Mouse (Mus musculus) small intestine, adult 10 weeks (tissue): ENCODE data around the gene Tmem120a. TPM values are rescaled to one million over a fixed set of nuclear protein-coding genes. Genes with fewer than 3 reads are reported as not detected.

Experiments
- polyA plus RNA-seq: library from polyadenylated mRNA; stranded (reverse); fragments of 350-450 nt; fragmentation: Illumina TruSeq; extraction: RNeasy Lipid Tissue Mini Kit (QIAGEN cat#74804); gene quantifications from one replicate; pipeline ENCODE4 v1.2.3, GENCODE M21; 2014; ENCODE audit warnings: low replicate concordance

Tmem120a gene
- polyA plus RNA-seq = 16.6 TPM

DNA sequence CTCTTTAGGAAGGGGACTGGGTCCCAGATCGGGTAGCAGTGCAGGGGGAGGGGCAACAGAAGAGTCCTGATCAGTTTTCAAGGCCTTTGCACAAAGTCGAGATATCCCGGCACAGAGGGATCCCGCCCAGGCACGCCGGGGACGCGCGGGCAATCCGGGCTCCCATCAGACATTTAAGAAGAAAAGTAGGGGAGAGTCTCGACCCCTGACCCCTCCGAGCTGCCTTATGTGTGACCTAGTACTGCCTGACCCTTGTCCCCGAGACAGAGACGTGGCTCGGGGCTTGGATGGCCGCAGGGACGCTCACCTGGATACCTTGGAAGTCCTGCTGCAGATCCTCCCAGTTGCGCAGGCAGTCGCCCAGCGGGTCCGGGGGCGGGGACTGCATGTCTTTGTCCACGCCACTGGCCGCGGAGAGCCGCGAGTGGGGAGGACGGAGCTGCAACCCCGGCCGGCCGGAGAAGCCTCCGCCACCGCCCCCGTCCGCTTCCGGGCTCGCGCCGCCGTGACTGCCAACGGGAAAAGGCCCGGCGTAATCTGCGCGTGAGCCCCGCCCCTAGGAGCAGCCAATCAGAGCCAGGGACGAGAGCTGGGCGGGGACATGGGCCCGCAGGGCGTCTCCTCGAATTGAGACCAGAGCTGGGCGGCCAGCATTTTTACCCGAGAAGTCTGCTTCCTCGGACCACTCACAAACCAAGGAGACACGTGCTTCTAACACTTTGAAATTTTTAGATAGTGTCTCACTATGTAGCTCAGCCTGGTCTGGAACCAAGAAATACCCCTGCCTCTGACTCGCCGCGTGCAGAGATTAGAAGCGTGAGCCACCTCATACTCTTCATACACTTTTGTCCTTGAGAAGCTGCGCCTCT lies at the start of gene Tmem120a:
Gene Tmem120a (minus strand): TSS at position 708 of the 869 bp plus-strand sequence.

GRCm38 (mm10) chr5:135778471-135779445 lies 34.5 kb upstream of the Tmem120a start, which contains the start of gene Mdh2:
TSS of gene Mdh2 (plus strand) at chr5:135778480.

DNA sequence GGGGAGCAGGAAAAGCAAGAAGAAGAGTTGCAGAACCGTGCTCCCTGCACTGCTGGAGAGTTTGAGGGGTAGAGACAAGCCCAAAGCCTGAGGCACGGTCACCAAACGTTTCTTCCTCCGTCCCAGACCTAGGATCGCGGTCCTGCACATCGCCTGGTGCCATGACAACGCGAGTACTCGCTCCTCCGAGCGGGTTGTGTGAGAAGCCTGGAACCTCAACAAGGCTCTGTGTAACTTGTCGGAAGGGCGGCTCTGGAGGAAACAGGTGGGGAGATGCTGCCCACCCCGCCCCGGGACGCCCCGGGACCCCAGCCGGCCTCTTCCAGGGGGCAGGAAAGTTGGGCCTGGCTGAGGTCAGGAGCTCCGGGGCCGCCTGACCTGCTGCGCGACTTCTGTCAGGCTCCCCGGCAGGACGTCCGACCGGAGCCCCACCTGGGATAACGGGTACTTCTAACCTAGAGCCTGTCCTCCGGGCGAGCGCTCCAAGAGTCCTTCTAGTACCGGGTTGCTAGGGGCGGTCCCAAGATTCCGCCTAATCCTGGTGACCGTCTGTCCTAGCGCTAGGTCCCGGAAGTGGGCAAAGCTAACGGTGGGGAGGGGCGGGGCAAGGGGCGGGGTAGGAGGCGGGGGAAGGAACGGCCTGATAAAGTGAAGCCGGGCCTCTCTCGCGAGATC lies 33.7 kb upstream of the Tmem120a start, which contains the start of gene Styxl1:
Gene Styxl1 (minus strand): TSS at position 590 of the 675 bp plus-strand sequence.

Other genes with a start within 250 kb of the Tmem120a start
- 3.5 TPM for gene Hip1, start 199.3 kb downstream of the Tmem120a start, polyA plus RNA-seq
- gene Ccl26, start 180.9 kb downstream of the Tmem120a start, polyA plus RNA-seq = not detected
- 2.7 TPM for gene Ccl24, start 171.4 kb downstream of the Tmem120a start, polyA plus RNA-seq
- gene Rhbdd2, start 111.8 kb downstream of the Tmem120a start, polyA plus RNA-seq = 7.2 TPM
- 45.0 TPM for gene Por, start 74.4 kb downstream of the Tmem120a start, polyA plus RNA-seq
- 0.89 TPM for gene Styxl1, start 33.9 kb upstream of the Tmem120a start, polyA plus RNA-seq
- 123 TPM for gene Mdh2, start 34.0 kb upstream of the Tmem120a start, polyA plus RNA-seq
- gene Srrm3, start 62.4 kb upstream of the Tmem120a start, polyA plus RNA-seq = not detected
- not detected for gene Hspb1, start 143.5 kb upstream of the Tmem120a start, polyA plus RNA-seq
- gene Ywhag, start 190.2 kb upstream of the Tmem120a start, polyA plus RNA-seq = 40.8 TPM
- 0.63 TPM for gene Ssc4d, start 230.1 kb upstream of the Tmem120a start, polyA plus RNA-seq
- gene Zp3, start 235.7 kb upstream of the Tmem120a start, polyA plus RNA-seq = not detected